8 mouse cellular contexts compared by ENCODE assay signal in genomic region chr4:32799966-32800576, GRCm38 (mm10). TPM values are rescaled to one million over a fixed set of nuclear protein-coding genes. Genes with fewer than 3 reads are reported as not detected.
A peak's percentile ranks its signal among the peaks of the same experiment; 100 is the strongest.
DNase-seq lines count a peak whose midpoint lies in the region; ATAC-seq lines count a peak whose summit lies in the region.

Gene Lyrm2 (plus strand): TSS chr4:32800253.

- peak; percentile 40 to 50 for DNase-seq in gastrocnemius, adult 8-10 months (ENCODE audit: low spot score in 2 of 2)
- DNase-seq in induced T-regulatory cell, adult 2 months (ENCODE audit: low read depth) = peak; percentile 91
- DNase-seq in left cerebral cortex, adult 9 months (ENCODE audit: low spot score in 2 of 2) = peak; percentile 35 to 76
- peak; percentile 74 for DNase-seq in right cerebral cortex, postnatal 14 days
- peak; percentile 90 for DNase-seq in yolk sac, embryonic 10.5 days (ENCODE audit: low spot score)

- peak; percentile 95 for ATAC-seq in activated CD4-positive, CD25-positive, alpha-beta regulatory T cell, adult 4 months
- ATAC-seq in common myeloid progenitor, adult 5-6 weeks (replicated peaks; ENCODE audit: low read depth, poor library complexity, severe bottlenecking) = peak; percentile 98
- peak; percentile 99 for ATAC-seq in megakaryocyte progenitor cell, adult 5-6 weeks (replicated peaks; ENCODE audit: poor library complexity)

RNA-seq across cellular contexts. Expression of gene Lyrm2, which starts in this region (rescaled TPM):
- polyA plus RNA-seq in activated CD4-positive, CD25-positive, alpha-beta regulatory T cell, adult 4 months (2017; shearing (Covaris generic)) = 10 to 100 TPM; 73.5 to 78.9 TPM
- 41.8 and 45.4 TPM in 2 replicates for total RNA-seq in common myeloid progenitor, adult 5-6 weeks (2017)
- total RNA-seq in gastrocnemius, adult 8-10 months (2022) = 10 to 100 TPM; 15.1 to 23.3 (median 19.8) TPM
- 16.4 and 33.8 TPM in 2 replicates for total RNA-seq in megakaryocyte progenitor cell, adult 5-6 weeks (2015)
- total RNA-seq in megakaryocyte progenitor cell, adult 5-6 weeks (2017) = 58.5 and 87.4 TPM in 2 replicates

Comparison
In these comparisons a context has a peak if more than half of its experiments do, and no peak if none do; other contexts are left out.
1. Peak in every context shown above with its lines: DNase-seq and ATAC-seq.